Mouse (Mus musculus) heart, postnatal 0 days (tissue): ENCODE data around the gene Khdc1a. TPM values are rescaled to one million over a fixed set of nuclear protein-coding genes. Genes with fewer than 3 reads are reported as not detected.
"Not testable (repeated sequence)": the region's sequence is repeated elsewhere in the genome, so short reads cannot be mapped to it uniquely, and the experiment has no call there.

ENCODE experiments used
- ATAC-seq: fragments of 200-750 bp; cut with Nextera tagmentation; 2 replicates; pipeline ENCODE4 v1.8.0; 2017; ENCODE audit warnings: low read depth, moderate number of reproducible peaks, moderate library complexity; ENCODE audit not compliant: insufficient read depth
- DNase-seq: peaks from one replicate; pipeline ENCODE4 v3.0.0-alpha.2; 2016; ENCODE audit warnings: low spot score
- H3K27ac ChIP-seq: fragments of 300-500 bp; sonication (generic); 2 replicates; pipeline ENCODE4 v1.5.1; 2014; ENCODE audit warnings: low read depth, mild to moderate bottlenecking
- H3K27me3 ChIP-seq: fragments of 300-500 bp; sonication (generic); 2 replicates; pipeline ENCODE4 v1.6.1; 2014; ENCODE audit warnings: low read length, mixed read lengths; ENCODE audit not compliant: control insufficient read depth, insufficient read depth
- H3K36me3 ChIP-seq: fragments of 300-500 bp; sonication (generic); replicated peaks from 2 replicates; pipeline ENCODE4 v1.6.1; 2014; ENCODE audit warnings: low read length, mixed read lengths; ENCODE audit not compliant: control insufficient read depth, insufficient read depth
- H3K4me1 ChIP-seq: fragments of 300-500 bp; sonication (generic); 2 replicates; pipeline ENCODE4 v1.6.1; 2014; ENCODE audit warnings: antibody characterized with exemption; ENCODE audit not compliant: control insufficient read depth, insufficient read depth
- H3K4me2 ChIP-seq: fragments of 300-500 bp; sonication (generic); 2 replicates; pipeline ENCODE4 v1.6.1; 2014; ENCODE audit warnings: low read depth, mild to moderate bottlenecking, low read length, moderate library complexity
- H3K4me3 ChIP-seq: fragments of 300-500 bp; sonication (generic); 2 replicates; pipeline ENCODE4 v1.5.1; 2014; ENCODE audit warnings: low read depth, low read length
- H3K9ac ChIP-seq: fragments of 300-500 bp; sonication (generic); replicated peaks from 2 replicates; pipeline ENCODE4 v1.6.1; 2014; ENCODE audit warnings: low read depth, low read length, mixed read lengths
- H3K9me3 ChIP-seq: fragments of 300-500 bp; sonication (generic); replicated peaks from 2 replicates; pipeline ENCODE4 v1.6.1; 2016; ENCODE audit warnings: low read length; ENCODE audit not compliant: control insufficient read depth
- CTCF ChIP-seq: IDR thresholded peaks from 2 replicates; pipeline ENCODE4 v1.5.1; 2016; ENCODE audit warnings: antibody characterized with exemption, control low read depth, low read depth
- EP300 ChIP-seq: IDR thresholded peaks from 2 replicates; pipeline ENCODE4 v1.6.1; 2016; ENCODE audit warnings: antibody characterized with exemption, low read depth
- WGBS: fragments of 180-500 bp; shearing (Covaris S2); extraction: QIAGEN DNeasy Blood & Tissue Kit; methylation state at CpG from one replicate; pipeline ENCODE4 v1.1.7; 2014; 5-methylcytosine and 5-hydroxymethylcytosine counted together
- polyA plus RNA-seq: library from polyadenylated mRNA; unstranded; fragments of >200 nt; fragmentation: Nextera tagmentation; extraction: Ambion mirVana; gene quantifications from 2 replicates; pipeline ENCODE4 v1.2.1, GENCODE M21; 2015
- total RNA-seq: library from RNA; depleted of rRNA; stranded (reverse); fragments of >200 nt; gene quantifications from 2 replicates; pipeline ENCODE4 v1.2.3, GENCODE M21; 2014; ENCODE audit warnings: low replicate concordance; rRNA removed

Khdc1a gene
- total and polyA plus RNA-seq, 2 experiments from 2014 or later, result not detected

DNA sequence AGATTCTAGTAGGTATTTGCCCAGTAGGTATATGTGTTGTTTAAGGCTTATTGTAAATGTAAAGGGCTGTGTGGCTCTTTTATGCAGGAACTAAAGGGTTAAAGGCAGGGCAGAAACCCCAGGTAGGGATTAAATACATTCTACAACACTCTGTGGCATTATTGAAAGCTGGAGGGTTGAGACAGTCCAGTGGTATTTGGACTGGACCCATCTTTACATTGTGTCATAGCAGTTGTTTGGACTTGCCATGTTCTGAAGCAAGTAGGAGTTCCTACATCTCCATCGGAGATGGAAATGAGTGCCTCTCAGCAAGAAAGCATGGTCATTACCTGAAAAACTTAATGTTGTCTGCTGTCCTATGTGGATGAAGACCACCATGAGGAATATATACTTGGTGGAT, 8.7 kb upstream of the Khdc1a start:
- H3K9me3 ChIP-seq, result no peaks in the 10 kb centered on the region
- no peak overlapping the region for H3K4me2 ChIP-seq
- H3K27me3 ChIP-seq, result no peaks in the 10 kb centered on the region
- no peaks in the 10 kb centered on the region for H3K4me1 ChIP-seq
- no peak overlapping the region for H3K27ac ChIP-seq
- TF ChIP-seq CTCF, result no peak
- no peak for TF ChIP-seq EP300
- ATAC-seq (no peak), DNase-seq (no peak)
- H3K4me3 ChIP-seq, result no peak overlapping the region
- no peaks in the 10 kb centered on the region for H3K36me3 ChIP-seq
- WGBS, result 94% methylated on average over 1 of the region's 1 CpGs
- no peak overlapping the region for H3K9ac ChIP-seq

DNA sequence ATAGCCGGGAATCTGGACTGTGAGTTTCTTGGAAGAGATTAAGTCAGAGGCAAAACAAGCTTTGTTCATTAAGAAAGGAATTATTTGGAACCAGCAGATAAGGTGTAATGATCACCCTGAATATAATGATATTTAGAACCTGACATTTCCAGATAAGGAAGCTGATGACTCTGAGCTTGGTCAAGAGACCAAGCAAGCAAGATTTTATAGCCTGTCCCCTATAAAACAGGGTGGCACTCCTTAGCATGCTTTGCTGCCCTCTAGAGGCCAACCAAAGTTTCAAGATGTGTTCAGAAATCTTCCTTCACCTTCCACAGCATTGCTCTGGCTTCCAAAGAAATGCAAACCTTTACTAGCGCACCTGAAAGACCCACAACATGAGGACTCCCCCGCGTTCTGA, 5.2 kb upstream of the Khdc1a start:
- no peak for ATAC-seq
- Histone ChIP-seq H3K4me3 (no peak overlapping the region), H3K9me3 (no peaks in the 10 kb centered on the region), H3K4me1 (no peaks in the 10 kb centered on the region), H3K27ac (no peak overlapping the region), H3K36me3 (no peaks in the 10 kb centered on the region), H3K27me3 (no peaks in the 10 kb centered on the region), H3K4me2 (no peak overlapping the region), H3K9ac (no peak overlapping the region)
- 61% methylated on average over 4 of the region's 4 CpGs for WGBS
- no peak for DNase-seq
- TF ChIP-seq EP300 (no peak), CTCF (peak; percentile 68)

DNA sequence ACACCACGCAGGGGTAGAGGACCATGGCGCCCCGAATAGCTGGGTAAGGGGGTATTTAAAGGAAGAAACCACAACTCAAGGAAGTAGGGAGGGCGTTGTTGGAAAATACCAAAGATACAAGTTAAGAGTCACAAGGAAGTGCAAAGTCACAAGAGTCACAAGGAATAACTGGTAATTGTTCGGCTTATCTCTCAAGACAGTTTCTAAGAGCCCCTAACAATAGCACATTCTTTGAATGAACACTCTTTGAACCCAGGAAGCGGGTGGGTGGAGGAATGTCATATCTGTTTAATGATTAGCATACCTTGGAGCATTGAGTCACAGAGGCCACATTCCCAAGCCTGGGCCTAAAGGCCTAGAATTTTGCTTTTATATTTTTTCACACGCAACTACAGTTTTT, 4.7 kb upstream of the Khdc1a start:
- 69% methylated on average over 7 of the region's 7 CpGs for WGBS
- not testable (repeated sequence) for H3K9ac ChIP-seq, H3K27me3 ChIP-seq, DNase-seq, ATAC-seq, H3K4me1 ChIP-seq, H3K4me2 ChIP-seq, H3K36me3 ChIP-seq, H3K9me3 ChIP-seq, H3K4me3 ChIP-seq, H3K27ac ChIP-seq

DNA sequence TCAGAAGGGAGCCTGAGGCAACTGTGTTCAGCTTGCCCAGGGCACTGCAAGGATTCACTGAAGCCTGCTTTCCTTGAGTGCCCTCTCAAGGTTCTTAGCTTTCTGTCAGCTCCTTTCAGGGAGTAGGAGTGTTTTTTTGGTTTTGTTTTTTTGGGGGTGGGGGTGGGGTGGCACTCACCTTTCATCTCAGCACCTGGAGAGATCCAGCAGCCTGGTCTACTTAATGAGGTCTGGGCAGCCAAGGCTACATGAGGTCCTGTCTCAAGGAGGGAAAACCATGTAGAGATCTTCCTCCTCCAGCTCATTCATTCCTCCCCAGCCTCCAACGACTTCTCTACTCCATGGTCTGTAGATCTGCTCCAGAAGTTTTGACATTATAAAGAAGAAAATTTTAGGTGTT, 18.6 kb downstream of the Khdc1a start, which contains the start of gene Khdc1c:
Gene Khdc1c, plus strand, starts transcription at position 301 of the 400 bp plus-strand sequence.
- H3K4me2 ChIP-seq, H3K4me1 ChIP-seq, H3K9ac ChIP-seq, H3K4me3 ChIP-seq, H3K27ac ChIP-seq, H3K36me3 ChIP-seq, H3K27me3 ChIP-seq, DNase-seq, H3K9me3 ChIP-seq, ATAC-seq: not testable (repeated sequence)
- WGBS, result 53% methylated on average over 1 of the region's 1 CpGs

DNA sequence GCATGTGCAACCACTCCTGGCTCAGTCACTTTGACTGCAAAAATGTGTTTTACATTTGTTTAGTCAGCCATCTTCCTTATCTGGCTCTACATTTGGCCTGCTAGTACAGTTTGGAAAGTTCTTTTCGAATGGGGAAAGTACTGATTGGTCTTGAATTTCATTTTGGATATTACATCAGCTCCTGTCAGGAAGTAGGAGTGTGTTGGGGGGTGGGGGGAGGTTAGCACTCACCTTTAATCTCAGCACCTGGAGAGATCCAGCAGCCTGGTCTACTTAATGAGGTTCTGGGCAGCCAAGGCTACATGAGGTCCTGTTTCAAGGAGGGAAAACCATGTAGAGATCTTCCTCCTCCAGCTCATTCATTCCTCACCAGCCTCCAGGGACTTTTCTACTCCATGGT, 33.8 kb downstream of the Khdc1a start, which contains the start of gene Khdc1b:
Gene Khdc1b, plus strand, starts transcription at position 301 of the 400 bp plus-strand sequence.
- Histone ChIP-seq H3K27me3 (no peaks in the 10 kb centered on the region), H3K9me3 (no peaks in the 10 kb centered on the region), H3K27ac (no peak within 1 kb of the TSS), H3K4me1 (no peaks in the 10 kb centered on the region), H3K36me3 (no peaks in the 10 kb centered on the region), H3K4me3 (no peak within 1 kb of the TSS), H3K4me2 (no peak within 1 kb of the TSS), H3K9ac (no peak within 1 kb of the TSS)
- WGBS, result 79% methylated on average over 1 of the region's 1 CpGs
- no peak for DNase-seq
- no peak for ATAC-seq
- TF ChIP-seq CTCF (no peak), EP300 (no peak)

DNA sequence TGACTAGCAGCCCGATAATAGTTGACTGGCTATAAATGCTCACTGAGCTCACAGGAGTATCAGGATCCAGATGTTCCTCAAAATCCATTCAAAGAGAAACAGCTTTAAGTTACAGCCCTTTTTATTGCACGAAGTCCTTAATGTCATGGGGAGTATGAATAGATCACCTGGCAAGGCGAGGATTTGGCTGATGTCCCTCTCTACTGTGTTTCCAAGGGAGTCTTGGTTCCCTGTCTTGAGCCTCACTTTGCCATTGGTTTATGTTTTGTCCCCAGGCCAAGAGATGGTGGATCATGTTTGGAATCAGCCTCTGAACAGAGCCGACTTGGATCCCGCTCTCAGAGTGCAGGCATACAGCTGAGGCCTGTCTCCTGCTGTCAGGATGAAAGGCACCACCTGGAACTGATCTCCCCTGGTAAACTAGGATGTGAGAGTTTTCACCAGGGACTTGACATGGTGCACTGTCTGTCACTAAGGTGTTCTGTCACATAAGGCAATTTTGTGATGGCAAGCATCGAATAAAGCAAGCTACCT, 41.8 kb downstream of the Khdc1a start:
- no peak for TF ChIP-seq EP300
- TF ChIP-seq CTCF, result no peak
- Histone ChIP-seq H3K27ac (no peak overlapping the region), H3K9me3 (no peaks in the 10 kb centered on the region), H3K36me3 (no peaks in the 10 kb centered on the region), H3K4me2 (no peak overlapping the region), H3K9ac (no peak overlapping the region), H3K4me1 (no peaks in the 10 kb centered on the region), H3K27me3 (no peaks in the 10 kb centered on the region), H3K4me3 (no peak overlapping the region)
- DNase-seq (no peak), ATAC-seq (no peak)
- 72% methylated on average over 6 of the region's 6 CpGs for WGBS

Other genes starting within 250 kb of the Khdc1a start
- gene Tmem14a, start 131.1 kb upstream of the Khdc1a start, total RNA-seq, result 1.5 and 10.4 TPM in 2 replicates
- gene Tmem14a, start 131.1 kb upstream of the Khdc1a start, polyA plus RNA-seq, result 9.1 and 10.6 TPM in 2 replicates
- 0.34 and 1.3 TPM in 2 replicates for gene Gsta3, start 109.1 kb upstream of the Khdc1a start, total RNA-seq
- gene Gsta3, start 109.1 kb upstream of the Khdc1a start, polyA plus RNA-seq, result 0.67 and 1.0 TPM in 2 replicates
- gene Khdc1c, start 18.7 kb downstream of the Khdc1a start, total RNA-seq, result not detected in 2 replicates
- gene Khdc1c, start 18.7 kb downstream of the Khdc1a start, polyA plus RNA-seq, result not detected in 2 replicates
- not detected in 2 replicates for gene Khdc1b, start 33.9 kb downstream of the Khdc1a start, total RNA-seq
- not detected in 2 replicates for gene Khdc1b, start 33.9 kb downstream of the Khdc1a start, polyA plus RNA-seq